Mouse (Mus musculus): ENCODE measurements around the gene Scp2. TPM values are rescaled to one million over a fixed set of nuclear protein-coding genes. Genes with fewer than 3 reads are reported as not detected.

The Scp2 gene
- polyA plus RNA-seq, 1 experiment from 2014 or later, result 212 TPM

- ATAC-seq (ENCODE audit: low FRiP score, low TSS enrichment) (no peak), DNase-seq (no peak)
- Histone ChIP-seq H3K36me3 (ENCODE audit: control insufficient read depth, insufficient read depth, low read length) (peaks cover 41% of the 10 kb centered on the region), H3K27ac (replicated peaks; ENCODE audit: low read depth, low read length) (no peak overlapping the region), H3K4me2 (ENCODE audit: low read length) (no peak overlapping the region), H3K9me3 (ENCODE audit: control insufficient read depth, low read length) (no peaks in the 10 kb centered on the region), H3K4me1 (ENCODE audit: control insufficient read depth, insufficient read depth, low read length) (no peaks in the 10 kb centered on the region), H3K4me3 (replicated peaks; ENCODE audit: low read depth, low read length) (no peak overlapping the region), H3K27me3 (ENCODE audit: control insufficient read depth, insufficient read depth, low read length) (no peaks in the 10 kb centered on the region), H3K9ac (replicated peaks; ENCODE audit: low read length) (no peak overlapping the region)
- WGBS, result 96% methylated on average over 5 of the region's 5 CpGs
Observed at GRCm38 (mm10) chr4:108062524-108062923, 82.3 kb downstream of the Scp2 start.

- Histone ChIP-seq H3K4me1 (ENCODE audit: control insufficient read depth, insufficient read depth, low read length) (no peaks in the 10 kb centered on the region), H3K27me3 (ENCODE audit: control insufficient read depth, insufficient read depth, low read length) (no peaks in the 10 kb centered on the region), H3K4me3 (replicated peaks; ENCODE audit: low read depth, low read length) (no peak overlapping the region), H3K9me3 (ENCODE audit: control insufficient read depth, low read length) (no peaks in the 10 kb centered on the region), H3K9ac (replicated peaks; ENCODE audit: low read length) (no peak overlapping the region), H3K27ac (replicated peaks; ENCODE audit: low read depth, low read length) (no peak overlapping the region), H3K36me3 (ENCODE audit: control insufficient read depth, insufficient read depth, low read length) (peaks cover 39% of the 10 kb centered on the region), H3K4me2 (ENCODE audit: low read length) (no peak overlapping the region)
- no peak for DNase-seq
- WGBS, result 69% methylated on average over 4 of the region's 4 CpGs
- ATAC-seq (ENCODE audit: low FRiP score, low TSS enrichment), result no peak
Observed at GRCm38 (mm10) chr4:108060774-108061173, 84.0 kb downstream of the Scp2 start.

- Histone ChIP-seq H3K36me3 (ENCODE audit: control insufficient read depth, insufficient read depth, low read length) (peaks cover 43% of the 10 kb centered on the region), H3K9ac (replicated peaks; ENCODE audit: low read length) (no peak overlapping the region; the same call in 1 of the 2 replicates), H3K27ac (replicated peaks; ENCODE audit: low read depth, low read length) (no peak overlapping the region; the same call in 1 of the 2 replicates), H3K4me2 (ENCODE audit: low read length) (no peak overlapping the region), H3K4me3 (replicated peaks; ENCODE audit: low read depth, low read length) (no peak overlapping the region), H3K27me3 (ENCODE audit: control insufficient read depth, insufficient read depth, low read length) (no peaks in the 10 kb centered on the region), H3K9me3 (ENCODE audit: control insufficient read depth, low read length) (no peaks in the 10 kb centered on the region), H3K4me1 (ENCODE audit: control insufficient read depth, insufficient read depth, low read length) (no peaks in the 10 kb centered on the region)
- DNase-seq (peak; percentile 28), ATAC-seq (ENCODE audit: low FRiP score, low TSS enrichment) (no peak)
- WGBS, result 35% methylated on average over 19 of the region's 19 CpGs
Observed at GRCm38 (mm10) chr4:108059601-108060379, 85.0 kb downstream of the Scp2 start.

- Histone ChIP-seq H3K27ac (replicated peaks; ENCODE audit: low read depth, low read length) (no peak overlapping the region), H3K4me1 (ENCODE audit: control insufficient read depth, insufficient read depth, low read length) (no peaks in the 10 kb centered on the region), H3K9ac (replicated peaks; ENCODE audit: low read length) (no peak overlapping the region), H3K27me3 (ENCODE audit: control insufficient read depth, insufficient read depth, low read length) (no peaks in the 10 kb centered on the region), H3K4me3 (replicated peaks; ENCODE audit: low read depth, low read length) (no peak overlapping the region), H3K4me2 (ENCODE audit: low read length) (no peak overlapping the region), H3K9me3 (ENCODE audit: control insufficient read depth, low read length) (no peaks in the 10 kb centered on the region), H3K36me3 (ENCODE audit: control insufficient read depth, insufficient read depth, low read length) (peaks cover 50% of the 10 kb centered on the region)
- 94% methylated on average over 10 of the region's 10 CpGs for WGBS
- no peak for DNase-seq
- no peak for ATAC-seq (ENCODE audit: low FRiP score, low TSS enrichment)
Observed at GRCm38 (mm10) chr4:108058166-108058565, 86.6 kb downstream of the Scp2 start.

GRCm38 (mm10) chr4:108057247-108057646 lies 87.6 kb downstream of the Scp2 start:
- Histone ChIP-seq H3K9ac (replicated peaks; ENCODE audit: low read length) (no peak overlapping the region), H3K4me3 (replicated peaks; ENCODE audit: low read depth, low read length) (no peak overlapping the region), H3K9me3 (ENCODE audit: control insufficient read depth, low read length) (no peaks in the 10 kb centered on the region), H3K36me3 (ENCODE audit: control insufficient read depth, insufficient read depth, low read length) (peaks cover 51% of the 10 kb centered on the region), H3K4me1 (ENCODE audit: control insufficient read depth, insufficient read depth, low read length) (no peaks in the 10 kb centered on the region), H3K4me2 (ENCODE audit: low read length) (no peak overlapping the region), H3K27me3 (ENCODE audit: control insufficient read depth, insufficient read depth, low read length) (no peaks in the 10 kb centered on the region), H3K27ac (replicated peaks; ENCODE audit: low read depth, low read length) (no peak overlapping the region)
- DNase-seq (no peak), ATAC-seq (ENCODE audit: low FRiP score, low TSS enrichment) (no peak)
- WGBS, result 92% methylated on average over 2 of the region's 2 CpGs

GRCm38 (mm10) chr4:108055873-108056272 lies 88.9 kb downstream of the Scp2 start:
- no peak overlapping the region for H3K27ac ChIP-seq (replicated peaks; ENCODE audit: low read depth, low read length)
- no peaks in the 10 kb centered on the region for H3K9me3 ChIP-seq (ENCODE audit: control insufficient read depth, low read length)
- H3K9ac ChIP-seq (replicated peaks; ENCODE audit: low read length), result no peak overlapping the region
- WGBS, result 94% methylated on average over 10 of the region's 10 CpGs
- H3K27me3 ChIP-seq (ENCODE audit: control insufficient read depth, insufficient read depth, low read length), result no peaks in the 10 kb centered on the region
- no peak for DNase-seq
- H3K4me3 ChIP-seq (replicated peaks; ENCODE audit: low read depth, low read length), result no peak overlapping the region
- H3K4me2 ChIP-seq (ENCODE audit: low read length), result no peak overlapping the region
- H3K4me1 ChIP-seq (ENCODE audit: control insufficient read depth, insufficient read depth, low read length), result no peaks in the 10 kb centered on the region
- no peak for ATAC-seq (ENCODE audit: low FRiP score, low TSS enrichment)
- peaks cover 52% of the 10 kb centered on the region for H3K36me3 ChIP-seq (ENCODE audit: control insufficient read depth, insufficient read depth, low read length)

- no peak for ATAC-seq (ENCODE audit: low FRiP score, low TSS enrichment)
- Histone ChIP-seq H3K4me2 (ENCODE audit: low read length) (no peak overlapping the region), H3K9ac (replicated peaks; ENCODE audit: low read length) (no peak overlapping the region), H3K4me1 (ENCODE audit: control insufficient read depth, insufficient read depth, low read length) (no peaks in the 10 kb centered on the region), H3K27ac (replicated peaks; ENCODE audit: low read depth, low read length) (no peak overlapping the region), H3K9me3 (ENCODE audit: control insufficient read depth, low read length) (no peaks in the 10 kb centered on the region), H3K4me3 (replicated peaks; ENCODE audit: low read depth, low read length) (no peak overlapping the region), H3K36me3 (ENCODE audit: control insufficient read depth, insufficient read depth, low read length) (peaks cover 66% of the 10 kb centered on the region), H3K27me3 (ENCODE audit: control insufficient read depth, insufficient read depth, low read length) (no peaks in the 10 kb centered on the region)
- no peak for DNase-seq
- WGBS, result 90% methylated on average over 8 of the region's 8 CpGs
Observed at GRCm38 (mm10) chr4:108052673-108053072, 92.1 kb downstream of the Scp2 start.

- Histone ChIP-seq H3K4me2 (ENCODE audit: low read length) (no peak overlapping the region), H3K27ac (replicated peaks; ENCODE audit: low read depth, low read length) (no peak overlapping the region), H3K36me3 (ENCODE audit: control insufficient read depth, insufficient read depth, low read length) (peaks cover 72% of the 10 kb centered on the region), H3K4me3 (replicated peaks; ENCODE audit: low read depth, low read length) (no peak overlapping the region), H3K27me3 (ENCODE audit: control insufficient read depth, insufficient read depth, low read length) (no peaks in the 10 kb centered on the region), H3K9me3 (ENCODE audit: control insufficient read depth, low read length) (no peaks in the 10 kb centered on the region), H3K9ac (replicated peaks; ENCODE audit: low read length) (no peak overlapping the region), H3K4me1 (ENCODE audit: control insufficient read depth, insufficient read depth, low read length) (no peaks in the 10 kb centered on the region)
- WGBS, result 79% methylated on average over 10 of the region's 10 CpGs
- DNase-seq (no peak), ATAC-seq (ENCODE audit: low FRiP score, low TSS enrichment) (no peak)
Observed at GRCm38 (mm10) chr4:108051687-108052274, 93.0 kb downstream of the Scp2 start.

GRCm38 (mm10) chr4:108046136-108046535 lies 98.7 kb downstream of the Scp2 start:
- no peaks in the 10 kb centered on the region for H3K9me3 ChIP-seq (ENCODE audit: control insufficient read depth, low read length)
- H3K4me1 ChIP-seq (ENCODE audit: control insufficient read depth, insufficient read depth, low read length), result no peaks in the 10 kb centered on the region
- no peak overlapping the region for H3K9ac ChIP-seq (replicated peaks; ENCODE audit: low read length)
- no peak overlapping the region for H3K4me3 ChIP-seq (replicated peaks; ENCODE audit: low read depth, low read length)
- no peak overlapping the region for H3K4me2 ChIP-seq (ENCODE audit: low read length)
- peaks cover 59% of the 10 kb centered on the region for H3K36me3 ChIP-seq (ENCODE audit: control insufficient read depth, insufficient read depth, low read length)
- no peak for DNase-seq
- WGBS, result 92% methylated on average over 8 of the region's 8 CpGs
- H3K27me3 ChIP-seq (ENCODE audit: control insufficient read depth, insufficient read depth, low read length), result no peaks in the 10 kb centered on the region
- no peak for ATAC-seq (ENCODE audit: low FRiP score, low TSS enrichment)
- no peak overlapping the region for H3K27ac ChIP-seq (replicated peaks; ENCODE audit: low read depth, low read length)
